Mouse (Mus musculus) liver, embryonic 12.5 days (tissue): ENCODE results near the gene Agap1. TPM values are rescaled to one million over a fixed set of nuclear protein-coding genes. Genes with fewer than 3 reads are reported as not detected.

Experiments
- ATAC-seq: fragments of 200-750 bp; cut with Nextera tagmentation; 2 replicates; pipeline ENCODE4 v1.8.0; 2017; ENCODE audit warnings: moderate number of reproducible peaks, mild to moderate bottlenecking, moderate library complexity
- H3K27ac ChIP-seq: fragments of 300-500 bp; sonication (generic); 2 replicates; pipeline ENCODE4 v1.5.1; 2016; ENCODE audit warnings: mild to moderate bottlenecking
- H3K27me3 ChIP-seq: fragments of 300-500 bp; sonication (generic); replicated peaks from 2 replicates; pipeline ENCODE4 v1.6.1; 2016; ENCODE audit warnings: mild to moderate bottlenecking, moderate library complexity
- H3K36me3 ChIP-seq: fragments of 300-500 bp; sonication (generic); 2 replicates; pipeline ENCODE4 v1.6.1; 2016; ENCODE audit warnings: mild to moderate bottlenecking, moderate library complexity
- H3K4me1 ChIP-seq: fragments of 300-500 bp; sonication (generic); 2 replicates; pipeline ENCODE4 v1.6.1; 2016
- H3K4me2 ChIP-seq: fragments of 300-500 bp; sonication (generic); 2 replicates; pipeline ENCODE4 v1.6.1; 2016; ENCODE audit warnings: mild to moderate bottlenecking, moderate library complexity
- H3K4me3 ChIP-seq: fragments of 300-500 bp; sonication (generic); 2 replicates; pipeline ENCODE4 v1.5.1; 2016; ENCODE audit warnings: mild to moderate bottlenecking, moderate library complexity
- H3K9ac ChIP-seq: fragments of 300-500 bp; sonication (generic); 2 replicates; pipeline ENCODE4 v1.6.1; 2016; ENCODE audit warnings: mild to moderate bottlenecking, moderate library complexity
- H3K9me3 ChIP-seq: fragments of 300-500 bp; sonication (generic); replicated peaks from 2 replicates; pipeline ENCODE4 v1.6.1; 2016; ENCODE audit warnings: mild to moderate bottlenecking, moderate library complexity
- WGBS: fragments of 180-500 bp; shearing (Covaris S2); methylation state at CpG from one replicate; pipeline ENCODE4 v1.1.7; 2016; ENCODE audit not compliant: insufficient replicate concordance; 5-methylcytosine and 5-hydroxymethylcytosine counted together
- polyA plus RNA-seq: library from polyadenylated mRNA; unstranded; fragments of >200 nt; fragmentation: Nextera tagmentation; extraction: Ambion mirVana; gene quantifications from 2 replicates; pipeline ENCODE4 v1.2.1, GENCODE M21; 2016

The Agap1 gene
- polyA plus RNA-seq, 1 experiment from 2014 or later, result 4.1 TPM

DNA sequence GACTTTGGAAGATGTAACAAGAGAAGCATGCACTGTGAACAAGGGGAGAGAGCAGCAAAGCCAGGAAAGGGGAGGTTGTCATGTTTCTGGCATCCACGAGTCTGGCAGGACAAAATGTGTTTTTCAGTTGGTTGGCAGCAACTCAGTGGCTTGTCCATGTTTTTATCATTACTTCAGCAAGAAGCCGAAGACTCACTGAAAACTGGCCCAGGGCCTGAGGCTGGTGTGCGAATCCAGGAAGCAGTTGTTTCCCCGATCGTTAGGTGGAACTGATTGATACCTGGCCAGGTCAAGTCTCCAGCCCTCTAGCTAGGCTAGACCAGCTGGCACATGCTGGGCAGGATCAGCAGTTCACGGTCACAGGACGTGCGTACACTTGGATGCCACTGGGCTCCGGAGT, 162.7 kb downstream of the Agap1 start:
- H3K9ac ChIP-seq, result no peak overlapping the region
- no peaks in the 10 kb centered on the region for H3K9me3 ChIP-seq
- WGBS, result 84% methylated on average over 9 of the region's 9 CpGs
- H3K4me2 ChIP-seq, result no peak overlapping the region
- H3K27me3 ChIP-seq, result no peaks in the 10 kb centered on the region
- H3K36me3 ChIP-seq, result no peaks in the 10 kb centered on the region
- ATAC-seq, result no peak
- no peak overlapping the region for H3K27ac ChIP-seq
- no peak overlapping the region for H3K4me3 ChIP-seq
- no peaks in the 10 kb centered on the region for H3K4me1 ChIP-seq

DNA sequence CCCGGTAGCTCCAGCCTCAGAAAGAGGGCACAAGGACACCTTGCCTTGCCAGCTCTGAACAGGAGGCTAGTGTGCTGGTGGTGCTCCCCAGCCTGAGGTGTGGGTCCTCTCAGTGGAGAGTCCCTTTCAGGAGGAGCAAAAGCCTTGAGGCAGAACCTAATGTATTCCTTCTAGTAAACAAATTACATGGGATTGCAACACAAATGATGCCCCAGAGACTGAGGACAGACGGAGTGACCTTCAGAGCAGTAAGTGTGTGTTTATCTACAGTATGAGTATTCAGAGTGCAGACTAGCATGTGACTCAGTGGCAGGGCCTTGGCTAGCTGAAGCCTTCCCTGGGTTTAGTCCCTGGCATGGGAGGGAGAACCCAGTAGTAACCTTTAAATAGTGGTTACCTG, 165.4 kb downstream of the Agap1 start:
- H3K27me3 ChIP-seq, result no peaks in the 10 kb centered on the region
- no peaks in the 10 kb centered on the region for H3K9me3 ChIP-seq
- H3K27ac ChIP-seq, result no peak overlapping the region
- no peak overlapping the region for H3K4me3 ChIP-seq
- no peak overlapping the region for H3K4me2 ChIP-seq
- no peak for ATAC-seq
- no peak overlapping the region for H3K9ac ChIP-seq
- H3K36me3 ChIP-seq, result no peaks in the 10 kb centered on the region
- no peaks in the 10 kb centered on the region for H3K4me1 ChIP-seq
- WGBS, result 65% methylated on average over 2 of the region's 2 CpGs

DNA sequence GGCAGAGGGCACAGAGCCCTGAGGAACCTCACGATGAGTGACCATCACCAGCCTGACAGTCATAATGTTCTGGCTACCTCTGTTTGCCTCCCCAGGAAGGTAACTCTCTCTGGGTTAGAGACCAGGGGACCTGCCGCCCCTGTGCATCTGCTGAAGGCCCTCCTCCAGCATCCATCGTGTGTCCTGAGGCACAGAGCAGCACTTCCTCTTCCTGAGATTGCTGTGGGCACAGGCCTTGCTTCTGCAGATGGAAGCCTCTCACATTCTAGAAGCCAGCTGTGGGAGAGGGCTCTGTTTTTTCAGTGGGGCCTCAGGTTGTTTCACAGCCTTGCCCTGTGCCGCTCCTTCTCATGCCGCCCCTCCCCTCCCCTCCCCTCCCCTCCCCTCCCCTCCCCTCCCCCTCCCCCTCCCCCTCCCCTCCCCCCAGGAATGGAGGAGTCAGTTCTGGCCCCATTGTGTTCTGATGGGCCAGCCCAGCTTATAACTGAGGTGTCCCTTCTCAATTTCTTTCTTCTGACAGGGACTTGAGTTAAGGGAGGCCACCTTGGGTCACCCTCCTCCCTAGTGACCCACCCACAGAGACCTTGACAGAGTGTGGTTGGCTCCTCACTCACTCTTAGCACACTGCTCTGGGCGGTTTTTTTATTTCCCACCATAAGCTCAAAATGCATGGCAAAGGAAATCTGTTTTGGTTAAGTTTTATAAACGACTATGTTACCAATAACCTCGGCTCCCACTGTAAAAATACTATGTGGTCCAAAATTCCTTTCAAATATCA, 166.6 kb downstream of the Agap1 start:
- H3K4me2 ChIP-seq, result no peak overlapping the region
- H3K27me3 ChIP-seq, result no peaks in the 10 kb centered on the region
- H3K9ac ChIP-seq, result no peak overlapping the region
- ATAC-seq, result no peak
- H3K4me3 ChIP-seq, result no peak overlapping the region
- 45% methylated on average over 8 of the region's 8 CpGs for WGBS
- no peaks in the 10 kb centered on the region for H3K4me1 ChIP-seq
- no peaks in the 10 kb centered on the region for H3K36me3 ChIP-seq
- H3K27ac ChIP-seq, result no peak overlapping the region
- no peaks in the 10 kb centered on the region for H3K9me3 ChIP-seq

DNA sequence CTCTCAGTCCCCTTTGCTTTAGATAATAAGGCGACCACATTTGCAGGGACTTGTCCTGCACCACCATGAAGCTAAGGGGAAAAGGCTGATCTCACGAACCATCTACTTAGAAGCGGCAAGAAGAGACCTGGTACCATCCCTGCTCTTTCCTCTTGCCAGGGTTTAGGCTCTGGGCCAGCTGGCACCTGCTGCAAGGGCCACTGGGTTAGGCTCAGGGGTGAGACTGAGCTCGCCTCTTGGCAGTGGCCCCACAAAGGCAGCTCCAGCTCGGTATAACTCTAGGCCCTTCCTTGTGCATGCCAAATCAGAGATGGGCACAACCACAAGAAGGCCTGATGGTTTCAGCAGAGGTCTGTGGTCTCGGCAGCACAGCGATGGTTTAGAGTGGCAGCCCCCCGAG, 167.3 kb downstream of the Agap1 start:
- Histone ChIP-seq H3K4me3 (no peak overlapping the region), H3K36me3 (no peaks in the 10 kb centered on the region), H3K9ac (no peak overlapping the region), H3K9me3 (no peaks in the 10 kb centered on the region), H3K4me2 (no peak overlapping the region), H3K27ac (no peak overlapping the region), H3K27me3 (no peaks in the 10 kb centered on the region), H3K4me1 (no peaks in the 10 kb centered on the region)
- ATAC-seq, result no peak
- 71% methylated on average over 8 of the region's 8 CpGs for WGBS

DNA sequence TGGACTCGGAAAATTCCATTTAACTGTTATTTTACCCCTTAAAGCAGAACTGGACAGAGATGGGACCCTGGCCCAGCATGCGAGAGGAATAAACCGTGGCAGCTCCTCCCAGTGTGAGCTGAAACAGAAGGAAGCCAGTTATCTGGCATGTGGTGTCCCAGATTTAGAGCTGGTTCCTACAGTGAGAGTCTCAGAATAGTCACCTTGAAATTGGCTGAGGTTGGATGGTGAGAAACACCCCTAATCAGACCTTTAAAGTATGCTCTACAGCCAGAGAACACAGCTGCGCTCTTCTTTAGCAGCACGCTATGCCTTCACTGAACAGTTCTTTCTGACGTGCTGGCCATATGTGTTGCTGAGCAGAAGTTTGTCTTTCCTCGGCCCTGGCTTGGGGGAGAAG, 168.2 kb downstream of the Agap1 start:
- Histone ChIP-seq H3K4me3 (no peak overlapping the region), H3K27me3 (no peaks in the 10 kb centered on the region), H3K27ac (no peak overlapping the region), H3K4me1 (no peaks in the 10 kb centered on the region), H3K36me3 (no peaks in the 10 kb centered on the region), H3K4me2 (no peak overlapping the region), H3K9me3 (no peaks in the 10 kb centered on the region), H3K9ac (no peak overlapping the region)
- ATAC-seq, result no peak
- 72% methylated on average over 7 of the region's 7 CpGs for WGBS

DNA sequence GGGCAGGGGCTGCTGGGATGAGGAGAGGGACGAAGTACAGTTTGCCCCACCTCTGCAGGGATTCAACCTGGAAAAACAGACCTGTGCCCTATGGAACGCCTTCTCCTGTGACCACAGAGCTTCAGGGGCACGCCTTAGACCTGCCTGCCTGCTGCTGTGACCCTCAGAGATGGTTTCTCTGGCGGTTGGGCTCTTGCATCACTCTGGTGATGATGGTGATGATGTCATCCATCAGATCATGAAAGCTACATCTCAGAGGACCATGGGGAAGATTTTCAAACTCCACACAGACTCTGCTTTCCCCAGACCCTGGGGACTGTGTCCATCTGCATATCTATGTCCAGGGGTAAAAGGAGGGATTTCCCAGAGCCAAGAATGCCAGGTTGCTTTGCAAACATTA, 170.7 kb downstream of the Agap1 start:
- H3K9ac ChIP-seq, result no peak overlapping the region
- 0 out of 2 replicates have a peak, but pooled peaks cover under 1% of the 10 kb centered on the region for H3K4me1 ChIP-seq
- no peak overlapping the region for H3K4me2 ChIP-seq
- no peaks in the 10 kb centered on the region for H3K9me3 ChIP-seq
- ATAC-seq, result no peak
- 69% methylated on average over 4 of the region's 4 CpGs for WGBS
- no peak overlapping the region for H3K27ac ChIP-seq
- H3K27me3 ChIP-seq, result no peaks in the 10 kb centered on the region
- H3K4me3 ChIP-seq, result no peak overlapping the region
- H3K36me3 ChIP-seq, result no peaks in the 10 kb centered on the region

DNA sequence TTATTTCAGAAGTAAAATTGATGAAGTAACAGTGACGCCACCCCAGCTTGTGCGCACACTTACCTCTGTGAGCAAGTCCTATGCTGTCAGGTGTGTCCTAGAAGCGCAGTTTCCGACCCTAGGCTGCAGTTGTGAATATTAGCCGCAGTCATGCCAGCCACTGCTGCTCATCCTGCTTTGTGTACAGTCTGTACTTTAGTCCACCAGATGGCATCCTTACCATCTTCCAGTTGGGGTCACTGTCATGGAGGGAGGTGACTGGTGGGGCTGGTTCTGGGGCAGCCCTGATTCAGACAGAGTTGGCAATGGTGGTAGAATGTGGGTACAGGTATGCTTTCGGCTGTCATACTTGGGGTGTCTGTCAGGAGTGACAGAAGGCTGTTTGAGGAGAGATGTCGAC, 171.4 kb downstream of the Agap1 start:
- peaks cover 7% of the 10 kb centered on the region; the same call in 1 of the 2 replicates for H3K4me1 ChIP-seq
- no peak overlapping the region for H3K9ac ChIP-seq
- WGBS, result 79% methylated on average over 7 of the region's 7 CpGs
- no peak overlapping the region for H3K4me3 ChIP-seq
- no peak overlapping the region for H3K27ac ChIP-seq
- no peaks in the 10 kb centered on the region for H3K36me3 ChIP-seq
- no peak overlapping the region for H3K4me2 ChIP-seq
- no peaks in the 10 kb centered on the region for H3K27me3 ChIP-seq
- H3K9me3 ChIP-seq, result no peaks in the 10 kb centered on the region
- no peak for ATAC-seq

DNA sequence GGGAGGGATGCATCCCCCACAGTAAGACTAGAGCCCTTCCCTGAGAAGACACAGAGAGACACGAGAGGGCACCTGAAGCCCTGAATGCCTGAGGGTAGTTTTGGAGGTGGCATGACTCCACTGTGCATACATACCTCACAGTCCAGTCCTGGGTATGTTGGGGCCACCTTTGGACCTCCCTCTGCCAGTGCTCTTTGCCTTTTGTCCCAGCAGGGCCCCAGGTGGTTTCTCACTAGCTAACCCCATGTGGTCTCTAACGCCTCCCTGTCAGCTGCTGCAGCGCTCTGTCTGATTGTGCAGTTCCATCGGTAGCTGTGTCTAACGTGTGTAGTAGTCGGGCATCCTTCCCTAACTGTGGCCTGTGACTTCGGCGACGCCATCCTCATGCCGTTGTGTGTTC, 172.3 kb downstream of the Agap1 start:
- Histone ChIP-seq H3K4me2 (no peak overlapping the region), H3K4me3 (no peak overlapping the region), H3K36me3 (no peaks in the 10 kb centered on the region), H3K27ac (no peak overlapping the region), H3K27me3 (no peaks in the 10 kb centered on the region), H3K9ac (no peak overlapping the region), H3K9me3 (no peaks in the 10 kb centered on the region), H3K4me1 (peaks cover 8% of the 10 kb centered on the region; the same call in 1 of the 2 replicates)
- ATAC-seq, result no peak
- 72% methylated on average over 10 of the region's 10 CpGs for WGBS

DNA sequence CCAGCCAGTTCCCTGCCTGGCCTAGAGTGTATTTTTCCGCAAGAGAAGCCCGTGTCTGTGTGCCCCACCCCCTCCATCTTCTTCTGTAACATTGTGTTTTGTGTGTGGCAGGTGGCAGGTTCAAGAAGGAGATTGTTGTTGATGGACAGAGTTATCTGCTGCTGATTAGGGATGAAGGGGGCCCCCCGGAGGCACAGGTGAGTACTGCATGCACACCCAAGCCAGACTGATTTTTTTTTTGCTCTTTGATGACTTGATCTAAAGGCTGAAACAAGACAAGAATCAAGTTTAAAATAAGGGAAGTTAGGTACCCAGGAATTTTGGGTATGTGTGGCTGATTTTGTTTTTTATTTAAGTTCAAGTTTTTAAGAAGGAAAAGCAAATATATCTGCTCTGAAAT, 173.0 kb downstream of the Agap1 start:
- WGBS, result 55% methylated on average over 3 of the region's 3 CpGs
- no peak for ATAC-seq
- no peak overlapping the region for H3K27ac ChIP-seq

DNA sequence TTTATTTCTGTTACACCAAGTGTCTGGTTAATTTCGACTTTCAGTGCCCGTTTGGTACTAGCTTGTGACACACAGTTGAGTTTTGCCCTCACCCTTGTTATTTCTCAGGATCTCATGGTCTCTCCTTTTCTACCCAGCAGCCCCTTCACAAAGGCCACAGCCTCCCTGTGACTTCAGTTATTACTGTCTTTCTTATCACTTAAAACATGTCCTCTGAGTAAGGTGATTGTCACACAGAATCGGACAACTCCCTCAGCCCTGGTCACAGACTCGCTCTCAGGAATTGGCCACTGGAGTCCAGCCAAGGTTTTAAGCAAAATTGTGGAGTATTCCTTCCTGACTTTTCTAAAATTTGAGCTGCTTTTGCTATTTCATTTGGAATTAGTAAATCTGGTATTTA, 176.2 kb downstream of the Agap1 start:
- no peak overlapping the region for H3K27ac ChIP-seq
- H3K4me3 ChIP-seq, result no peak overlapping the region
- H3K27me3 ChIP-seq, result no peaks in the 10 kb centered on the region
- peaks cover 8% of the 10 kb centered on the region; the same call in 1 of the 2 replicates for H3K36me3 ChIP-seq
- no peak overlapping the region for H3K9ac ChIP-seq
- no peak overlapping the region for H3K4me2 ChIP-seq
- no peaks in the 10 kb centered on the region for H3K9me3 ChIP-seq
- 44% methylated on average over 4 of the region's 4 CpGs for WGBS
- no peak for ATAC-seq
- peaks cover 8% of the 10 kb centered on the region; the same call in 1 of the 2 replicates for H3K4me1 ChIP-seq

More for the DNA sequence above, 173.0 kb downstream of the Agap1 start:
- Histone ChIP-seq H3K4me3 (no peak overlapping the region), H3K9ac (no peak overlapping the region), H3K36me3 (no peaks in the 10 kb centered on the region), H3K9me3 (no peaks in the 10 kb centered on the region), H3K4me2 (no peak overlapping the region), H3K27me3 (no peaks in the 10 kb centered on the region), H3K4me1 (peaks cover 8% of the 10 kb centered on the region; the same call in 1 of the 2 replicates)

DNA sequence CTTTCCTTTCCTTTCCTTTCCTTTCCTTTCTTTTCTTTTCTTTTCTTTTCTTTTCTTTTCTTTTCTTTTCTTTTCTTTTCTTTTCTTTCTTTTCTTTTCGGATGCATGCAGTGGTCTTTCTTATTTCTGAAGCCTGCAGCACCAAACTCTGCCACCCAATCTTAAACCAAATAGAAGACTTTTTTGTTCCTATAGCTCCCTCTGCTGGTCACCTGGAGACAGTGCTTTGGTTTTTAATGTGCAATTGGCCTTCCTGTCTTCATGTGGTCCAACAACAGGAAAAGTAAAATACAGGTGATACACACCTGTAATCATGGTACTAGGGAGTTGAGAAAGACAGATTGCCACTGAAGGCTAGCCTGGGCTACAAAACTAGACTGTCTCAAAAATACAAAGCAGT, 177.1 kb downstream of the Agap1 start:
- H3K4me1 ChIP-seq, result peaks cover 8% of the 10 kb centered on the region; the same call in 1 of the 2 replicates
- H3K9me3 ChIP-seq, result no peaks in the 10 kb centered on the region
- no peaks in the 10 kb centered on the region for H3K27me3 ChIP-seq
- ATAC-seq, result no peak
- peaks cover 8% of the 10 kb centered on the region; the same call in 1 of the 2 replicates for H3K36me3 ChIP-seq
- no peak overlapping the region for H3K4me3 ChIP-seq
- no peak overlapping the region for H3K9ac ChIP-seq
- H3K27ac ChIP-seq, result no peak overlapping the region
- no peak overlapping the region for H3K4me2 ChIP-seq
- 8% methylated on average over 1 of the region's 1 CpGs for WGBS

DNA sequence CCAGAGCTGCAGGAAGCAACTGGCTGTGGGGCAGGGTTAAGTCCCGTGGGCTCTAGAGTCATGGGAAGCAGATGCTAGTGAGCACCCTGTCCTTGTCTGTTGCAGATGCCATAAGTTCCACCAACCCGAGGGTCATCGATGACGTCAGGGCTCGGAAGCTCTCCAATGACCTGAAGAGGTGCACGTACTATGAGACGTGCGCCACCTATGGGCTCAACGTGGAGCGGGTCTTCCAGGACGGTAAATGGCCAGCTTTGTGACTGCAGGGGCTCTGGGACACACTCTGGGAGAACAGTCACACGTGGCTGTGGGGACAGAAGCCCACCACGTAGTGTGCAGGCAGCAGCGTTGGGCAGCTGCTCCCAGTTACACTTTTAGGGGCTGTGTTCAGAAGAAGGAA, 179.4 kb downstream of the Agap1 start:
- WGBS, result 68% methylated on average over 14 of the region's 14 CpGs
- ATAC-seq, result no peak
- Histone ChIP-seq H3K4me1 (peaks cover 8% of the 10 kb centered on the region; the same call in 1 of the 2 replicates), H3K4me2 (no peak overlapping the region), H3K9ac (no peak overlapping the region), H3K4me3 (no peak overlapping the region), H3K36me3 (peaks cover 8% of the 10 kb centered on the region; the same call in 1 of the 2 replicates), H3K9me3 (no peaks in the 10 kb centered on the region), H3K27ac (no peak overlapping the region), H3K27me3 (no peaks in the 10 kb centered on the region)
